Mouse (Mus musculus): ENCODE results near the gene Cab39. TPM values are rescaled to one million over a fixed set of nuclear protein-coding genes. Genes with fewer than 3 reads are reported as not detected.

Cab39 gene
- total RNA-seq, 2 experiments from 2014 or later: 86.5 to 112 TPM

- intact Hi-C loops (cut with DNase I; ENCODE audit: low total_unique reads): loop anchor here (10.0 kb wide), 1 partner anchor 45 kb away; the partner anchor contains the start of gene Cab39
- no peak for DNase-seq
Measured at GRCm38 (mm10) chr1:85839790-85840189, 46.5 kb downstream of the Cab39 start.

- intact Hi-C loops (cut with DNase I; ENCODE audit: low total_unique reads): loop anchor here (10.0 kb wide), 1 partner anchor 46 kb away; the partner anchor contains the start of gene Cab39
- no peak for DNase-seq
Measured at GRCm38 (mm10) chr1:85840421-85840820, 47.2 kb downstream of the Cab39 start.

GRCm38 (mm10) chr1:85842251-85842650 is 49.0 kb downstream of the Cab39 start:
- DNase-seq: no peak
- intact Hi-C loops (cut with DNase I; ENCODE audit: low total_unique reads): loop anchor here (10.0 kb wide), 1 partner anchor 47 kb away; the partner anchor contains the start of gene Cab39

GRCm38 (mm10) chr1:85843291-85843863 is 50.1 kb downstream of the Cab39 start:
- DNase-seq: no peak
- intact Hi-C loops (cut with DNase I; ENCODE audit: low total_unique reads): loop anchor here (10.0 kb wide), 1 partner anchor 49 kb away; the partner anchor contains the start of gene Cab39

GRCm38 (mm10) chr1:85844981-85845380 is 51.7 kb downstream of the Cab39 start:
- intact Hi-C loops (cut with DNase I; ENCODE audit: low total_unique reads): loop anchor here (10.0 kb wide), 1 partner anchor 50 kb away; the partner anchor contains the start of gene Cab39

GRCm38 (mm10) chr1:85845476-85845875 is 52.2 kb downstream of the Cab39 start:
- DNase-seq: no peak
- intact Hi-C loops (cut with DNase I; ENCODE audit: low total_unique reads): loop anchor here (10.0 kb wide), 1 partner anchor 51 kb away; the partner anchor contains the start of gene Cab39

More at GRCm38 (mm10) chr1:85844981-85845380, 51.7 kb downstream of the Cab39 start:
- no peak for DNase-seq

- intact Hi-C loops (cut with DNase I; ENCODE audit: low total_unique reads): loop anchor here (10.0 kb wide), 1 partner anchor 54 kb away; the partner anchor contains the start of gene Cab39
- no peak for DNase-seq
Measured at GRCm38 (mm10) chr1:85849016-85849415, 55.8 kb downstream of the Cab39 start.

GRCm38 (mm10) chr1:85850851-85851250 is 57.6 kb downstream of the Cab39 start:
- DNase-seq: no peak
- intact Hi-C loops (cut with DNase I; ENCODE audit: low total_unique reads): no loop called here

- intact Hi-C loops (cut with DNase I; ENCODE audit: low total_unique reads): loop anchor here (2.0 kb wide), 1 partner anchor 154 kb away; no protein-coding TSS in a partner anchor
- DNase-seq: peak; percentile 60
Measured at GRCm38 (mm10) chr1:85852996-85853689, 59.9 kb downstream of the Cab39 start.

GRCm38 (mm10) chr1:85853865-85854264 is 60.6 kb downstream of the Cab39 start:
- no peak for DNase-seq
- intact Hi-C loops (cut with DNase I; ENCODE audit: low total_unique reads): loop anchor here (2.0 kb wide), 1 partner anchor 153 kb away; no protein-coding TSS in a partner anchor

GRCm38 (mm10) chr1:85854475-85854874 is 61.2 kb downstream of the Cab39 start:
- intact Hi-C loops (cut with DNase I; ENCODE audit: low total_unique reads): no loop called here
- DNase-seq: no peak

- intact Hi-C loops (cut with DNase I; ENCODE audit: low total_unique reads): loop anchor here (5.0 kb wide), 1 partner anchor 81 kb away; no protein-coding TSS in a partner anchor
- DNase-seq: no peak
Measured at GRCm38 (mm10) chr1:85856266-85856665, 63.0 kb downstream of the Cab39 start.

- intact Hi-C loops (cut with DNase I; ENCODE audit: low total_unique reads): loop anchor here (5.0 kb wide), 1 partner anchor 80 kb away; no protein-coding TSS in a partner anchor
- no peak for DNase-seq
Measured at GRCm38 (mm10) chr1:85857261-85857754, 64.1 kb downstream of the Cab39 start.

- intact Hi-C loops (cut with DNase I; ENCODE audit: low total_unique reads): no loop called here
- peak; percentile 18 for DNase-seq
Measured at GRCm38 (mm10) chr1:85864383-85864782, 71.1 kb downstream of the Cab39 start.

GRCm38 (mm10) chr1:85870001-85870400 is 76.8 kb downstream of the Cab39 start:
- intact Hi-C loops (cut with DNase I; ENCODE audit: low total_unique reads): no loop called here

GRCm38 (mm10) chr1:85870546-85870945 is 77.3 kb downstream of the Cab39 start:
- DNase-seq: no peak
- intact Hi-C loops (cut with DNase I; ENCODE audit: low total_unique reads): no loop called here

More at GRCm38 (mm10) chr1:85870001-85870400, 76.8 kb downstream of the Cab39 start:
- no peak for DNase-seq

- DNase-seq: no peak
- intact Hi-C loops (cut with DNase I; ENCODE audit: low total_unique reads): no loop called here
Measured at GRCm38 (mm10) chr1:85882003-85882402, 88.8 kb downstream of the Cab39 start.

- DNase-seq: no peak
Measured at GRCm38 (mm10) chr1:85887221-85887620, 94.0 kb downstream of the Cab39 start.

GRCm38 (mm10) chr1:85894231-85894747 is 101.0 kb downstream of the Cab39 start, which contains the start of gene Itm2c:
Gene Itm2c, plus strand, starts transcription at chr1:85894281.
- intact Hi-C loops (cut with DNase I; ENCODE audit: low total_unique reads): no loop called here
- peak; percentile 91 for DNase-seq

More at GRCm38 (mm10) chr1:85887221-85887620, 94.0 kb downstream of the Cab39 start:
- intact Hi-C loops (cut with DNase I; ENCODE audit: low total_unique reads): no loop called here
